Mouse (Mus musculus): ENCODE results near the gene Synj1. TPM values are rescaled to one million over a fixed set of nuclear protein-coding genes. Genes with fewer than 3 reads are reported as not detected.

The Synj1 gene
- polyA plus RNA-seq, 1 experiment from 2014 or later = 5.2 TPM

DNA sequence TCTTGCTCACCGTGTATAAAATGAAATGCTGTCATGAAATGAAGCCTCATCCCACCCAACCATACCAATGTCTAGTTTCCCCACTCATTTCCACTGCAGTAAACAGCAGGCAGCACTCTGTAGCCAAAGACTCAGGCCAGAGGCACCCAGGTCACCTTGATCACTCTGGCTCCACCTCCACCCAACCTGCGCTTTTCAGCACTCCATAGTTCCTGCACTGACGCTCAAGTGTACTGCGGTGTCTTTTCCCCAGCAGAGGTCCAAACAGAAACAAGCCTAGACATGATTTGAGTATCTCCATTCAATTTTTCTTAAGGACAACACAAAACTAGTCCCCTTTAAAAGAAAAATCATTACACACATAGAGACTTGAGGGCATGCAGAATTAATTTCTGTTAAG is 8.4 kb upstream of the Synj1 start:
- H3K4me3 ChIP-seq (ENCODE audit: low read depth, low read length) = no peak overlapping the region
- no peak overlapping the region for H3K4me2 ChIP-seq (replicated peaks; ENCODE audit: low read depth)
- TF ChIP-seq CTCF (IDR thresholded peaks at IDR 0.05; ENCODE audit: low read depth) (no peak), EP300 (optimal IDR thresholded peaks at IDR 0.05) (no peak)
- H3K27ac ChIP-seq (replicated peaks) = no peak overlapping the region
- H3K27me3 ChIP-seq (ENCODE audit: control insufficient read depth, insufficient read depth, low read length) = no peaks in the 10 kb centered on the region
- DNase-seq (ENCODE audit: low spot score) (no peak), ATAC-seq (ENCODE audit: low FRiP score, low TSS enrichment) (no peak)
- peaks cover 24% of the 10 kb centered on the region for H3K36me3 ChIP-seq (ENCODE audit: control insufficient read depth, insufficient read depth, low read length)
- no peak overlapping the region for H3K9ac ChIP-seq (ENCODE audit: low read length)
- no peaks in the 10 kb centered on the region for H3K4me1 ChIP-seq (replicated peaks; ENCODE audit: control insufficient read depth, insufficient read depth)
- WGBS = 89% methylated on average over 4 of the region's 4 CpGs
- no peaks in the 10 kb centered on the region for H3K9me3 ChIP-seq (ENCODE audit: control insufficient read depth, low read length)

DNA sequence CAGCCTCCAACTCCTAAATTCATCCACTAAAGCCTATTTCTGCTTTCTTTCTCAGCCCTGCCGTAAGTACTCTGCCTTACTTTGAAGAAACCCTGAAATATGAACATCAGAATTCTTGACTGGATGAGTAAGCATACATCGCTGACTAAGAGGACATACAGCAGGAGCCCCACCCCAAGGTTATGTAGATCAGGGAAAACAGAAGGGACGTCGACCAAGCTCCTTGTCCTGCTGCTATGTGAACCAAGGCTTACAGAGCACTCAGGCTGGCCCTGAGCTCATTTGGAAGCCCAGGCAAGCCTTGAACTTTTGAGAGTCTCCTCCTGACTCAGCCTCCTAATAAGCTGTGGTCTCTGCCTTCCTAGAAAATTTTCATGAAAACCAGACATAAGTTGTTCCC is 4.7 kb upstream of the Synj1 start:
- Histone ChIP-seq H3K27me3 (ENCODE audit: control insufficient read depth, insufficient read depth, low read length) (no peaks in the 10 kb centered on the region), H3K4me2 (replicated peaks; ENCODE audit: low read depth) (no peak overlapping the region), H3K9ac (ENCODE audit: low read length) (no peak overlapping the region), H3K36me3 (ENCODE audit: control insufficient read depth, insufficient read depth, low read length) (peaks cover 8% of the 10 kb centered on the region), H3K9me3 (ENCODE audit: control insufficient read depth, low read length) (no peaks in the 10 kb centered on the region), H3K4me3 (ENCODE audit: low read depth, low read length) (no peak overlapping the region), H3K27ac (replicated peaks) (no peak overlapping the region), H3K4me1 (replicated peaks; ENCODE audit: control insufficient read depth, insufficient read depth) (no peaks in the 10 kb centered on the region)
- 80% methylated on average over 4 of the region's 4 CpGs for WGBS
- no peak for ATAC-seq (ENCODE audit: low FRiP score, low TSS enrichment)
- DNase-seq (ENCODE audit: low spot score) = no peak
- TF ChIP-seq CTCF (IDR thresholded peaks at IDR 0.05; ENCODE audit: low read depth) (no peak), EP300 (optimal IDR thresholded peaks at IDR 0.05) (no peak)

DNA sequence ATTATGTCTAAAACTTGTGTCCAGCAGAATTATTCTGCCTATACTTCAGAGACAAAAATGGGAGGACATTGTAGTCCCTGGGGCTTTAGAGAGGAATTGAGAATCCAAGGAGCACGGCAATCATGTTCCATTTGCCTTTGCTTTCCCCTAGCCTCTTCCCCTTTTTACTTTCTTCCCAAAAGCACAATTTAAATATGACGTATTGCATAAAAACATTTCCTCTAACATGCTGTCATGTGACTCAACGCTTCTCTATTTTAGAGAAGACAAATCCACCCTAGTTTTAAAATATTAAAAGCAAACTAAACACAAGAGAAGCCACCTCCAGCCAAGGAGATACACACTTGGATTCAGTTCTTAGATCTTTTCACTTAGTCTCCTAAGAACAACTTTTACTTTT is 739 bp upstream of the Synj1 start:
- DNase-seq (ENCODE audit: low spot score) (no peak), ATAC-seq (ENCODE audit: low FRiP score, low TSS enrichment) (no peak)
- Histone ChIP-seq H3K27ac (replicated peaks) (peak overlapping the region; percentile 92), H3K36me3 (ENCODE audit: control insufficient read depth, insufficient read depth, low read length) (no peaks in the 10 kb centered on the region), H3K4me2 (replicated peaks; ENCODE audit: low read depth) (peak overlapping the region; percentile 71), H3K27me3 (ENCODE audit: control insufficient read depth, insufficient read depth, low read length) (no peaks in the 10 kb centered on the region), H3K9me3 (ENCODE audit: control insufficient read depth, low read length) (no peaks in the 10 kb centered on the region), H3K4me3 (ENCODE audit: low read depth, low read length) (peak overlapping the region; percentile 87), H3K9ac (ENCODE audit: low read length) (peak overlapping the region; percentile 75; the same call in 1 of the 2 replicates), H3K4me1 (replicated peaks; ENCODE audit: control insufficient read depth, insufficient read depth) (no peaks in the 10 kb centered on the region)
- WGBS = 22% methylated on average over 3 of the region's 3 CpGs
- no peak for TF ChIP-seq CTCF (IDR thresholded peaks at IDR 0.05; ENCODE audit: low read depth)
- TF ChIP-seq EP300 (optimal IDR thresholded peaks at IDR 0.05) = no peak

DNA sequence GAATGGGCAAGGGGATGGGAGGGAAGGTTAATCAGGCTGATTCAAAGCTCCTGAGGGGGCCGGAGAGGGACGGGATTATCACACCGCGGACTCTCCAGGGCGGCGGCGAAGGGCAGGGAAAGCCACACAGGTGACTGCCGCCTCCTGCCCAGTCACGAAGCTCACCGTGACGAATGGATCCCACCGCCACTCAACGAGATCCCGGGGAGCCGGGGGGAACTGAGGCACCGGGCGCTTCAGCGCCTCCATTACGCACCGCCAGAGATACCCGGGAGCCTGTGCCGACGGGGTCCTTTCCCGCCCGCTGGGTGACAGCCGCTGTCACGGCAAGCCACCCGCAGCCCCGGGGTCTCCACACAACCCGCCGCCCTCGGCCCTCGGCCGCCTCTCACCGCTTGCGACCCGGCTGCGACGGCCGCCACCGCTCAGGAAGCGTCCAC is 507 bp downstream of the Synj1 start:
- H3K9me3 ChIP-seq (ENCODE audit: control insufficient read depth, low read length) = no peaks in the 10 kb centered on the region
- peak overlapping the region; percentile 90 for H3K27ac ChIP-seq (replicated peaks)
- under 1% methylated on average over 38 of the region's 42 CpGs for WGBS
- H3K4me1 ChIP-seq (replicated peaks; ENCODE audit: control insufficient read depth, insufficient read depth) = no peaks in the 10 kb centered on the region
- no peaks in the 10 kb centered on the region for H3K27me3 ChIP-seq (ENCODE audit: control insufficient read depth, insufficient read depth, low read length)
- H3K4me2 ChIP-seq (replicated peaks; ENCODE audit: low read depth) = peak overlapping the region; percentile 88
- no peaks in the 10 kb centered on the region; the same call in 1 of the 2 replicates for H3K36me3 ChIP-seq (ENCODE audit: control insufficient read depth, insufficient read depth, low read length)
- H3K9ac ChIP-seq (ENCODE audit: low read length) = peak overlapping the region; percentile 84
- ATAC-seq (ENCODE audit: low FRiP score, low TSS enrichment) (peak; percentile 61), DNase-seq (ENCODE audit: low spot score) (no peak)
- TF ChIP-seq CTCF (IDR thresholded peaks at IDR 0.05; ENCODE audit: low read depth) (no peak), EP300 (optimal IDR thresholded peaks at IDR 0.05) (no peak)
- peak overlapping the region; percentile 87 for H3K4me3 ChIP-seq (ENCODE audit: low read depth, low read length)

DNA sequence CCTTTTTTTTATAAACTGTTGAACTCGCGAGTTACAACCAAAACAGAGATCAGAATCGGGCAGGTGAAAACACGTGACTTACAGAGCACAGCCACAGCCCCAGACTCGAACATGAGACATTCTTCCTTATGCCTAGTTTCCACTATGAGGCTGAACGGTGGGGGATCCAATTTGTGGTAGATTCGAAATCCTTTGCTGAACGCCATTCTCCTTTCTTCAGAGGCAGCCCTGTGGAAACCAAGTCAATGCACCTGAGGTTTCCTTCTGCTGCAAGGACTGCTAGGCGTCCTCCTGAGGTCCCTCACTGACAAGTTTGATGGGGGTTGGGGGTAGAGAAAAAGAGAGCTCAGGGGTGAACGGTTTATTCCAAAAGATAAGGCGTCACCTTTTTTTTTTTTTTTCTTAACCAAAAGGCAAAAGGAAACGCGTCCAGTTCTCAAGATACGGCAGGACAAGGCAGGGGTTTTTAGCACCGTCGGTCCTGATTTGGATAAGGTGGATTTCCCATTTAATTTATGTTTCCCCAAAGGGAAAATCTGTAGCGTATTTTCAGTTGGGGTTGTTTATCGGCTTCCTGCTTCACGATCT is 1.1 kb downstream of the Synj1 start:
- no peaks in the 10 kb centered on the region for H3K9me3 ChIP-seq (ENCODE audit: control insufficient read depth, low read length)

DNA sequence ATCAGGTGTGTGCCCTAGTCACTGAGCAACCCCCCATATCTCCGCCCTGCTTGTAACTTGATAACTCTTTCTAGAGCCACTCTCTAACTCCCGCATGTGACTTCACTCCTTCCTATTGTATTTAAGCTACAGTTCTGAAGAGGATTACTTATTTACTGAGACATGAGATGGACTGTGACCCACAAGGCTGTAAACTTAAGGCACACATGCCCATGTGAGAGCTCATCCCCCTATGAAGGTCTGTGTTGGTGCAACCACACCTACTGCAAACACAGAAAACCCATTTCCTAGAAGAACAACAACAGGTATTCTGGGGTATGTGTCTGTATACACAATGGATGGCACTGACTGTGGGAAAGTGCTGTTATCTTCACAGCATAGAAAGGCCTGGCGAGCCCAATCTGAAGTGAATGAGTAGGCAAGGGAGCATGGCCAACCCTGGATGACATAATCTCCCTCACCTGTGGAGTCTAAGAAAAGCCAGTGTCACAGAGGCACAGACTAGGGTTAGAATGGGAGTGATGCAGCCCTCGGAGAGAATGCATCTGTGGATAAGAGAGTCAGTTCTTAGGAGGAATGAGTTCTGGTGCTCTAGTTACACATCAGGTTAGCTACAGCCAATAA is 6.1 kb downstream of the Synj1 start:
- H3K36me3 ChIP-seq (ENCODE audit: control insufficient read depth, insufficient read depth, low read length) = no peaks in the 10 kb centered on the region; the same call in 1 of the 2 replicates
- ATAC-seq (ENCODE audit: low FRiP score, low TSS enrichment) (no peak), DNase-seq (ENCODE audit: low spot score) (no peak)
- no peak overlapping the region for H3K4me3 ChIP-seq (ENCODE audit: low read depth, low read length)
- no peaks in the 10 kb centered on the region for H3K9me3 ChIP-seq (ENCODE audit: control insufficient read depth, low read length)
- H3K27me3 ChIP-seq (ENCODE audit: control insufficient read depth, insufficient read depth, low read length) = no peaks in the 10 kb centered on the region
- no peak for TF ChIP-seq CTCF (IDR thresholded peaks at IDR 0.05; ENCODE audit: low read depth)
- no peak for TF ChIP-seq EP300 (optimal IDR thresholded peaks at IDR 0.05)
- H3K27ac ChIP-seq (replicated peaks) = no peak overlapping the region
- no peak overlapping the region for H3K4me2 ChIP-seq (replicated peaks; ENCODE audit: low read depth)
- H3K4me1 ChIP-seq (replicated peaks; ENCODE audit: control insufficient read depth, insufficient read depth) = no peaks in the 10 kb centered on the region
- WGBS = 80% methylated on average over 4 of the region's 4 CpGs
- H3K9ac ChIP-seq (ENCODE audit: low read length) = no peak overlapping the region

More for the DNA sequence above, 1.1 kb downstream of the Synj1 start:
- Histone ChIP-seq H3K4me2 (replicated peaks; ENCODE audit: low read depth) (peak overlapping the region; percentile 88), H3K27ac (replicated peaks) (peak overlapping the region; percentile 90), H3K36me3 (ENCODE audit: control insufficient read depth, insufficient read depth, low read length) (no peaks in the 10 kb centered on the region; the same call in 1 of the 2 replicates), H3K9ac (ENCODE audit: low read length) (peak overlapping the region; percentile 84), H3K4me3 (ENCODE audit: low read depth, low read length) (peak overlapping the region; percentile 87), H3K4me1 (replicated peaks; ENCODE audit: control insufficient read depth, insufficient read depth) (no peaks in the 10 kb centered on the region), H3K27me3 (ENCODE audit: control insufficient read depth, insufficient read depth, low read length) (no peaks in the 10 kb centered on the region)
- no peak for TF ChIP-seq EP300 (optimal IDR thresholded peaks at IDR 0.05)
- ATAC-seq (ENCODE audit: low FRiP score, low TSS enrichment) = no peak
- DNase-seq (ENCODE audit: low spot score) = peak; percentile 16
- 2% methylated on average over 19 of the region's 19 CpGs for WGBS
